Mouse (Mus musculus) intestine, embryonic 14.5 days (tissue): ENCODE data around the gene Snrk. TPM values are rescaled to one million over a fixed set of nuclear protein-coding genes. Genes with fewer than 3 reads are reported as not detected.
A peak's percentile ranks its signal among the peaks of the same experiment; 100 is the strongest.

Experiments used
- ATAC-seq: fragments of 200-750 bp; cut with Nextera tagmentation; replicated peaks from 2 replicates; pipeline ENCODE4 v1.8.0; 2017; ENCODE audit warnings: low read depth, moderate number of reproducible peaks, moderate TSS enrichment, moderate library complexity; ENCODE audit not compliant: low FRiP score, low TSS enrichment
- DNase-seq: peaks from one replicate; pipeline ENCODE4 v3.0.0-alpha.2; 2018; ENCODE audit warnings: low spot score
- H3K27ac ChIP-seq: fragments of 300-500 bp; sonication (generic); 2 replicates; pipeline ENCODE4 v1.5.1; 2014; ENCODE audit warnings: low read depth, mild to moderate bottlenecking, control low read depth
- H3K27me3 ChIP-seq: fragments of 300-500 bp; sonication (generic); replicated peaks from 2 replicates; pipeline ENCODE4 v1.6.1; 2014; ENCODE audit warnings: low read length, control low read depth; ENCODE audit not compliant: control insufficient read depth, insufficient read depth
- H3K36me3 ChIP-seq: fragments of 300-500 bp; sonication (generic); 2 replicates; pipeline ENCODE4 v1.6.1; 2014; ENCODE audit warnings: low read length, control low read depth; ENCODE audit not compliant: control insufficient read depth, insufficient read depth
- H3K4me1 ChIP-seq: fragments of 300-500 bp; sonication (generic); replicated peaks from 2 replicates; pipeline ENCODE4 v1.6.1; 2014; ENCODE audit warnings: low read length, control low read depth, mixed read lengths; ENCODE audit not compliant: control insufficient read depth, insufficient read depth
- H3K4me2 ChIP-seq: fragments of 300-500 bp; sonication (generic); 2 replicates; pipeline ENCODE4 v1.6.1; 2014; ENCODE audit warnings: low read length
- H3K4me3 ChIP-seq: fragments of 300-500 bp; sonication (generic); 2 replicates; pipeline ENCODE4 v1.5.1; 2014; ENCODE audit warnings: low read depth, low read length, control low read depth, mixed read lengths
- H3K9ac ChIP-seq: fragments of 300-500 bp; sonication (generic); 2 replicates; pipeline ENCODE4 v1.6.1; 2014; ENCODE audit warnings: mild to moderate bottlenecking, low read length
- H3K9me3 ChIP-seq: fragments of 300-500 bp; sonication (generic); 2 replicates; pipeline ENCODE4 v1.6.1; 2016; ENCODE audit warnings: low read length, control low read depth; ENCODE audit not compliant: control insufficient read depth
- WGBS: fragments of 180-500 bp; shearing (Covaris S2); extraction: QIAGEN DNeasy Blood & Tissue Kit; methylation state at CpG from one replicate; pipeline ENCODE4 v1.1.7; 2014; 5-methylcytosine and 5-hydroxymethylcytosine counted together
- polyA plus RNA-seq: library from polyadenylated mRNA; unstranded; fragments of >200 nt; fragmentation: Nextera tagmentation; extraction: Ambion mirVana; gene quantifications from 2 replicates; pipeline ENCODE4 v1.2.1, GENCODE M21; 2014

Snrk gene
- 38.3 and 38.8 TPM in 2 replicates for polyA plus RNA-seq

GRCm38 (mm10) chr9:122117112-122117616, at the start of gene Snrk:
Gene Snrk (plus strand): TSS chr9:122117266.
- under 1% methylated on average over 62 of the region's 67 CpGs for WGBS
- DNase-seq, result peak; percentile 94
- H3K27me3 ChIP-seq, result no peaks in the 10 kb centered on the region

GRCm38 (mm10) chr9:122067654-122068053, 49.4 kb upstream of the Snrk start:
- Histone ChIP-seq H3K4me1 (no peaks in the 10 kb centered on the region), H3K27ac (no peak overlapping the region), H3K4me3 (no peak overlapping the region), H3K36me3 (no peaks in the 10 kb centered on the region), H3K9me3 (no peaks in the 10 kb centered on the region), H3K4me2 (no peak overlapping the region), H3K9ac (no peak overlapping the region), H3K27me3 (no peaks in the 10 kb centered on the region)
- 77% methylated on average over 2 of the region's 2 CpGs for WGBS
- DNase-seq (no peak), ATAC-seq (no peak)

More at GRCm38 (mm10) chr9:122117112-122117616, at the start of gene Snrk:
- H3K4me2 ChIP-seq, result peak within 1 kb of the TSS; percentile 90
- H3K9ac ChIP-seq, result peak within 1 kb of the TSS; percentile 86
- H3K27ac ChIP-seq, result peak within 1 kb of the TSS; percentile 86
- no peaks in the 10 kb centered on the region; the same call in 1 of the 2 replicates for H3K36me3 ChIP-seq
- peak within 1 kb of the TSS; percentile 86 for H3K4me3 ChIP-seq
- H3K4me1 ChIP-seq, result peaks cover 6% of the 10 kb centered on the region
- ATAC-seq, result peak; percentile 93
- H3K9me3 ChIP-seq, result no peaks in the 10 kb centered on the region

- Histone ChIP-seq H3K27ac (no peak overlapping the region), H3K9me3 (no peaks in the 10 kb centered on the region), H3K9ac (no peak overlapping the region), H3K27me3 (no peaks in the 10 kb centered on the region), H3K36me3 (no peaks in the 10 kb centered on the region), H3K4me1 (no peaks in the 10 kb centered on the region), H3K4me2 (no peak overlapping the region), H3K4me3 (no peak overlapping the region)
- WGBS, result 65% methylated on average over 11 of the region's 11 CpGs
- 0 out of 2 replicates have a peak, but pooled peaks have one; percentile 43 for ATAC-seq
- DNase-seq, result no peak
Measured at GRCm38 (mm10) chr9:122069560-122070174, 47.4 kb upstream of the Snrk start.

- no peak overlapping the region for H3K4me3 ChIP-seq
- H3K9ac ChIP-seq, result no peak overlapping the region
- H3K27me3 ChIP-seq, result no peaks in the 10 kb centered on the region
- no peak overlapping the region for H3K27ac ChIP-seq
- H3K4me2 ChIP-seq, result no peak overlapping the region
- no peak for DNase-seq
- H3K9me3 ChIP-seq, result no peaks in the 10 kb centered on the region
- WGBS, result 51% methylated on average over 2 of the region's 2 CpGs
- no peaks in the 10 kb centered on the region for H3K36me3 ChIP-seq
- ATAC-seq, result 0 out of 2 replicates have a peak, but pooled peaks have one; percentile 47
- no peaks in the 10 kb centered on the region for H3K4me1 ChIP-seq
Measured at GRCm38 (mm10) chr9:122073980-122074379, 43.1 kb upstream of the Snrk start.

GRCm38 (mm10) chr9:122074575-122074974, 42.5 kb upstream of the Snrk start:
- Histone ChIP-seq H3K27ac (no peak overlapping the region), H3K4me2 (no peak overlapping the region), H3K9ac (no peak overlapping the region), H3K27me3 (no peaks in the 10 kb centered on the region), H3K36me3 (no peaks in the 10 kb centered on the region), H3K9me3 (no peaks in the 10 kb centered on the region), H3K4me1 (no peaks in the 10 kb centered on the region), H3K4me3 (no peak overlapping the region)
- WGBS, result 83% methylated on average over 13 of the region's 13 CpGs
- ATAC-seq, result no peak
- DNase-seq, result no peak

GRCm38 (mm10) chr9:122078456-122078855, 38.6 kb upstream of the Snrk start:
- DNase-seq (no peak), ATAC-seq (no peak)
- Histone ChIP-seq H3K4me1 (no peaks in the 10 kb centered on the region), H3K27me3 (no peaks in the 10 kb centered on the region), H3K4me3 (no peak overlapping the region), H3K27ac (no peak overlapping the region), H3K4me2 (no peak overlapping the region), H3K36me3 (no peaks in the 10 kb centered on the region), H3K9me3 (no peaks in the 10 kb centered on the region), H3K9ac (no peak overlapping the region)
- WGBS, result 79% methylated on average over 5 of the region's 5 CpGs

- Histone ChIP-seq H3K27me3 (no peaks in the 10 kb centered on the region), H3K9ac (no peak overlapping the region), H3K27ac (peak overlapping the region; percentile 33), H3K4me3 (no peak overlapping the region), H3K9me3 (no peaks in the 10 kb centered on the region), H3K4me1 (peaks cover 21% of the 10 kb centered on the region), H3K4me2 (no peak overlapping the region), H3K36me3 (no peaks in the 10 kb centered on the region)
- 71% methylated on average over 4 of the region's 4 CpGs for WGBS
- DNase-seq, result no peak
- no peak for ATAC-seq
Measured at GRCm38 (mm10) chr9:122083698-122084097, 33.4 kb upstream of the Snrk start.

GRCm38 (mm10) chr9:122084175-122084574, 32.9 kb upstream of the Snrk start:
- no peak overlapping the region for H3K4me2 ChIP-seq
- DNase-seq (no peak), ATAC-seq (no peak)
- peaks cover 21% of the 10 kb centered on the region for H3K4me1 ChIP-seq
- no peak overlapping the region for H3K9ac ChIP-seq
- peak overlapping the region; percentile 66 for H3K27ac ChIP-seq
- WGBS, result 15% methylated on average over 4 of the region's 4 CpGs
- no peaks in the 10 kb centered on the region for H3K9me3 ChIP-seq
- H3K27me3 ChIP-seq, result no peaks in the 10 kb centered on the region
- no peaks in the 10 kb centered on the region for H3K36me3 ChIP-seq
- no peak overlapping the region for H3K4me3 ChIP-seq

GRCm38 (mm10) chr9:122084636-122085035, 32.4 kb upstream of the Snrk start:
- peaks cover 21% of the 10 kb centered on the region for H3K4me1 ChIP-seq
- ATAC-seq, result no peak
- H3K9ac ChIP-seq, result no peak overlapping the region
- no peak overlapping the region for H3K4me3 ChIP-seq
- H3K27ac ChIP-seq, result peak overlapping the region; percentile 66
- H3K9me3 ChIP-seq, result no peaks in the 10 kb centered on the region
- H3K27me3 ChIP-seq, result no peaks in the 10 kb centered on the region
- 74% methylated on average over 4 of the region's 4 CpGs for WGBS
- H3K4me2 ChIP-seq, result no peak overlapping the region
- no peak for DNase-seq
- H3K36me3 ChIP-seq, result no peaks in the 10 kb centered on the region
